Mouse (Mus musculus) liver, embryonic 11.5 days (tissue): ENCODE measurements around the gene Pygm. TPM values are rescaled to one million over a fixed set of nuclear protein-coding genes. Genes with fewer than 3 reads are reported as not detected.
A peak's percentile ranks its signal among the peaks of the same experiment; 100 is the strongest.

Source experiments
- ATAC-seq: fragments of 200-750 bp; cut with Nextera tagmentation; replicated peaks from 2 replicates; pipeline ENCODE4 v1.8.0; 2017; ENCODE audit warnings: moderate number of reproducible peaks, mild to moderate bottlenecking, moderate TSS enrichment, moderate library complexity; ENCODE audit not compliant: low FRiP score
- DNase-seq: peaks from one replicate; pipeline ENCODE4 v3.0.0-alpha.2; 2017; ENCODE audit warnings: low spot score
- H3K27ac ChIP-seq: fragments of 300-500 bp; sonication (generic); 2 replicates; pipeline ENCODE4 v1.5.1; 2014; ENCODE audit warnings: mild to moderate bottlenecking, low read depth, low read length, control low read depth
- H3K27me3 ChIP-seq: fragments of 300-500 bp; sonication (generic); replicated peaks from 2 replicates; pipeline ENCODE4 v1.6.1; 2014; ENCODE audit warnings: low read length, mixed read lengths; ENCODE audit not compliant: control insufficient read depth, insufficient read depth
- H3K36me3 ChIP-seq: fragments of 300-500 bp; sonication (generic); 2 replicates; pipeline ENCODE4 v1.6.1; 2014; ENCODE audit warnings: mild to moderate bottlenecking, low read length, moderate library complexity, mixed read lengths; ENCODE audit not compliant: control insufficient read depth, insufficient read depth
- H3K4me1 ChIP-seq: fragments of 300-500 bp; sonication (generic); replicated peaks from 2 replicates; pipeline ENCODE4 v1.6.1; 2014; ENCODE audit warnings: low read length, mixed read lengths; ENCODE audit not compliant: control insufficient read depth, insufficient read depth
- H3K4me2 ChIP-seq: fragments of 300-500 bp; sonication (generic); 2 replicates; pipeline ENCODE4 v1.6.1; 2014; ENCODE audit warnings: mild to moderate bottlenecking, control low read depth, moderate library complexity
- H3K4me3 ChIP-seq: fragments of 300-500 bp; sonication (generic); 2 replicates; pipeline ENCODE4 v1.5.1; 2014; ENCODE audit warnings: low read depth, low read length, control low read depth
- H3K9ac ChIP-seq: fragments of 300-500 bp; sonication (generic); 2 replicates; pipeline ENCODE4 v1.6.1; 2014; ENCODE audit warnings: low read depth, low read length, control low read depth
- H3K9me3 ChIP-seq: fragments of 300-500 bp; sonication (generic); 2 replicates; pipeline ENCODE4 v1.6.1; 2016; ENCODE audit warnings: low read length, inconsistent platforms, mixed read lengths; ENCODE audit not compliant: control insufficient read depth
- WGBS: fragments of 180-500 bp; shearing (Covaris S2); extraction: QIAGEN DNeasy Blood & Tissue Kit; methylation state at CpG from one replicate; pipeline ENCODE4 v1.1.7; 2014; 5-methylcytosine and 5-hydroxymethylcytosine counted together
- polyA plus RNA-seq: library from polyadenylated mRNA; unstranded; fragments of >200 nt; fragmentation: Nextera tagmentation; extraction: Ambion mirVana; gene quantifications from 2 replicates; pipeline ENCODE4 v1.2.1, GENCODE M21; 2014

The Pygm gene
- polyA plus RNA-seq, 1 experiment from 2014 or later: 4.3 TPM

GRCm38 (mm10) chr19:6340524-6341452 is 43.4 kb upstream of the Pygm start, which contains the start of gene Map4k2:
Map4k2 (plus strand) TSS chr19:6341135.
- H3K9me3 ChIP-seq: no peaks in the 10 kb centered on the region
- WGBS: 3% methylated on average over 68 of the region's 72 CpGs
- peak within 1 kb of the TSS; percentile 82 for H3K4me3 ChIP-seq
- peaks cover 46% of the 10 kb centered on the region for H3K4me1 ChIP-seq
- no peaks in the 10 kb centered on the region for H3K27me3 ChIP-seq
- H3K27ac ChIP-seq: peak within 1 kb of the TSS; percentile 77
- H3K4me2 ChIP-seq: peak within 1 kb of the TSS; percentile 98
- H3K36me3 ChIP-seq: peaks cover 18% of the 10 kb centered on the region
- ATAC-seq: peak; percentile 88
- peak within 1 kb of the TSS; percentile 82 for H3K9ac ChIP-seq
- peak; percentile 86 for DNase-seq

DNA sequence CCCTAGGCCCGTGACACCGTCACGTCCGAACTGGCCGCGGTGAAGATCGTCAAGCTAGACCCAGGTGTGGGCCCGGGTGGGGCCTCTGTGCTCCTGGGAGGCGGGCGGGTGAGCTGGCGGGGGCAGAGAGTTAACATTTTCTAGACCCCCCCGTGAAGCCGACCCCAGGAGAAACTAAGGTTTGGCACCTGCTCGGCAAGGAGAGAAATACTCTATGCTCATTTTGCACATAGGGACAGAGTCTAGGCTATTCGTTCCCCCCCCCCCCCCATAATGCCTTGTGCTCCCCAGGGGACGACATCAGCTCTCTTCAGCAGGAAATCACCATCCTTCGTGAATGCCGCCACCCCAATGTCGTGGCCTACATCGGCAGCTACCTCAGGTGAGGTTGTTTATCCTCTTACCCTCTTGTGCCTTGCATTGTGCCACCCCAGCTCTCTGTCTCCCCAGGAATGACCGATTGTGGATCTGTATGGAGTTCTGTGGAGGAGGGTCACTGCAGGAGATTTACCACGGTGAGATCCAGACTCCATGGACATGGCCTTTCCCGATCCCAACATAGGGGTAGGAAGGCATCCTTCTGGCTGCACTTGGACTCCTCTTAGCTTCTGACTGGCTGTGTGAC is 42.6 kb upstream of the Pygm start:
- peak overlapping the region; percentile 77 for H3K27ac ChIP-seq
- H3K4me2 ChIP-seq: peak overlapping the region; percentile 98
- peak overlapping the region; percentile 82 for H3K4me3 ChIP-seq
- no peaks in the 10 kb centered on the region for H3K27me3 ChIP-seq
- H3K9ac ChIP-seq: peak overlapping the region; percentile 82
- no peak for DNase-seq
- H3K9me3 ChIP-seq: no peaks in the 10 kb centered on the region
- H3K4me1 ChIP-seq: peaks cover 38% of the 10 kb centered on the region
- H3K36me3 ChIP-seq: peaks cover 20% of the 10 kb centered on the region
- ATAC-seq: no peak; the same call in 1 of the 2 replicates
- 10% methylated on average over 23 of the region's 23 CpGs for WGBS

DNA sequence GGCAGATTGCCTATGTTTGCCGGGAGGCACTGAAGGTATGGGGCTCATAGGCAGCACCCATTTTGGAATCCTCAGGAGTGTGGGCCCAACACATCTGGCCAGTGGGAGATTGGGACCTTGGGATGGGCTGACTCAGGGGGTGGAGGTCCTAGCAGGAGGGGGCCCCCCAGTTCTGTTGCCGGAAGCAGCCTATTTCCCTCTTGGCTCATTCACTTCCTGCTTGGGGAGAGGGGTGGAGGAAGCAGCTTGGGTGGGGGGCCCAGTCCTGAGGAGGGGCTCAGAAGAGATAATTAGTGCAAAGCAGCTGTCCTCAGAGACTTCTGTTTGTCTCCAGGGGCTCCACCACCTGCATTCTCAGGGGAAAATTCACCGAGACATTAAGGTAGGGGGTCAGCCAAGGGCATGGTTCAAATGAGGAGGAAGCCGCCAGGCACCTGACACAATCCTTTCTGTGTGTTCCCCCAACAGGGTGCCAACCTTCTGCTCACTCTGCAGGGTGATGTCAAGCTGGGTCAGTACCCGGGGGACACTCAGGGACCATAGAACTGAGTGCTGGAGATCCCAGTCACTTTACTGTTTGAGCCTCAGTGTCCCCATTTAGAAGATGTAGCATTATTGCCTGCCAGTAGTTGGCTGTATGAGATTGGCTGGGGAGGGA is 41.8 kb upstream of the Pygm start:
- H3K4me2 ChIP-seq: peak overlapping the region; percentile 98
- 59% methylated on average over 5 of the region's 5 CpGs for WGBS
- peaks cover 20% of the 10 kb centered on the region for H3K36me3 ChIP-seq
- H3K4me3 ChIP-seq: peak overlapping the region; percentile 82
- no peak overlapping the region; the same call in 1 of the 2 replicates for H3K9ac ChIP-seq
- no peak overlapping the region for H3K27ac ChIP-seq
- ATAC-seq (no peak), DNase-seq (no peak)
- H3K4me1 ChIP-seq: peaks cover 34% of the 10 kb centered on the region
- H3K27me3 ChIP-seq: no peaks in the 10 kb centered on the region
- no peaks in the 10 kb centered on the region for H3K9me3 ChIP-seq

- H3K9ac ChIP-seq: no peak overlapping the region
- peaks cover 17% of the 10 kb centered on the region for H3K36me3 ChIP-seq
- 73% methylated on average over 19 of the region's 19 CpGs for WGBS
- ATAC-seq (no peak), DNase-seq (no peak)
- no peaks in the 10 kb centered on the region for H3K27me3 ChIP-seq
- no peaks in the 10 kb centered on the region for H3K9me3 ChIP-seq
- H3K4me3 ChIP-seq: no peak overlapping the region
- H3K4me2 ChIP-seq: peak overlapping the region; percentile 22; the same call in 1 of the 2 replicates
- H3K27ac ChIP-seq: no peak overlapping the region
- H3K4me1 ChIP-seq: peaks cover 34% of the 10 kb centered on the region
Measured at GRCm38 (mm10) chr19:6343066-6343925, 40.9 kb upstream of the Pygm start.

DNA sequence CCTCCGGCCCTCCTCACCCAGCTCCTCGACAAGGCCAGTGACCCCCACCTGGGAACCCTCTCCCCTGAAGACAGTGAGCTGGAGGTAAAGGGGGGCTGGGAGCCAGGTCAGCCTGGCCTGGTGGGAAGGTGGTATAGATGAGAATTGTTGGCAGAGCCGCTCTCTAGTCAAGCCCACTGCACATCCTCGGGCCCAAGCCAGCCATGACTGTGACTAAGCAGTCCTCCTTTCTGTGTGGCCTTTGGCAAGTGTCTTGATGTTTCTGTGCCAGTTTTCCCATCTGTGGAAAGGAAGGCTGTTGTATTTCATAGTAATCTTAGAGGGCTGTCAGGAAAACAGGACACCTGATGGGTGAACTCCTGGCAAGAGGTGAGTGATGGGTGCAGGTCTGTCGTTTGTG is 40.2 kb upstream of the Pygm start:
- 85% methylated on average over 5 of the region's 5 CpGs for WGBS
- Histone ChIP-seq H3K9me3 (no peaks in the 10 kb centered on the region), H3K27ac (no peak overlapping the region), H3K9ac (no peak overlapping the region), H3K4me3 (no peak overlapping the region), H3K4me2 (no peak overlapping the region), H3K36me3 (peaks cover 11% of the 10 kb centered on the region), H3K4me1 (peaks cover 41% of the 10 kb centered on the region), H3K27me3 (no peaks in the 10 kb centered on the region)
- no peak for ATAC-seq
- DNase-seq: no peak

GRCm38 (mm10) chr19:6346023-6346422 is 38.2 kb upstream of the Pygm start:
- 88% methylated on average over 4 of the region's 5 CpGs for WGBS
- ATAC-seq (no peak), DNase-seq (no peak)
- H3K27ac ChIP-seq: no peak overlapping the region
- peaks cover 35% of the 10 kb centered on the region for H3K4me1 ChIP-seq
- no peaks in the 10 kb centered on the region for H3K9me3 ChIP-seq
- no peak overlapping the region for H3K4me3 ChIP-seq
- no peaks in the 10 kb centered on the region for H3K27me3 ChIP-seq
- no peak overlapping the region for H3K9ac ChIP-seq
- peaks cover 4% of the 10 kb centered on the region; the same call in 1 of the 2 replicates for H3K36me3 ChIP-seq
- no peak overlapping the region for H3K4me2 ChIP-seq

DNA sequence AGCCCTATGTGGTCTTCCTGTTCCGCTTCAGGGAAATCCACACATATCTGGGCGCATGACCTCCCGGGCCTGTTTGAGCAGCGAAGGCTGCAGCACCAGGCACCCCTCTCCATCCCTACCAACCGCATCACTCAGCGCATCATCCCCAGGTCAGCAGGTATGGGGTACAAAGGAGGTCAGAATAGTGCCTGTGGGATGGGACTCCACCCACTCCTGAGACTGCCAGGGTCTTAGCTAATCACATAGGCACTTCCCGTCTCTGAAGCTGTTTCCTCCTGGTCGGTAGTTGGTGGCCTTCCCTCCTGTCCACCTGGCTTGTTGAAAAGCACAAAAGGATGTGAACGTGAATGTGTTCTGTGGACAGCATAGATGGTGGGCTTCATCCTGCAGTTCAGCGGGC is 37.5 kb upstream of the Pygm start:
- 77% methylated on average over 10 of the region's 10 CpGs for WGBS

DNA sequence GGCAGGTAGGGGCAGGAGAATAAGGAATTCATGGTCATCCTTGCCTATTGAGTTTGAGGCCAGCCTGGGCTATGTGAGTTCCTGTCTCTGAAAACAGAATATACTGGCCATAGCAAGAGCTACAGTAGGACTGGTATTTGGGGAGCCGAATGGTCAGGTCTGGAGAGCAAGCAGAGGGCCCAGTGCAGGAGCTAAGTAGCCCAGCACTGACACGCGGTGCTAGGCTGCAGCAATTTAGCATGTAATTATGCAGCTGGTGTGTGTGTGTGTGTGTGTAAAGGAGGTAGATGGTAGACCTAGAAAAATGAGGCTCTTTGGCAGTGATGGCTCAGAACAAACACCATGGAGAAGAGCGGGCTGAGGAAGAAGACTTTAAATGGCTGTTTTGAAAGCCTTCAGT is 36.6 kb upstream of the Pygm start:
- 91% methylated on average over 4 of the region's 4 CpGs for WGBS
- no peak overlapping the region for H3K4me3 ChIP-seq
- no peak overlapping the region for H3K4me2 ChIP-seq
- ATAC-seq: no peak
- H3K27ac ChIP-seq: no peak overlapping the region
- H3K36me3 ChIP-seq: peaks cover 6% of the 10 kb centered on the region; the same call in 1 of the 2 replicates
- H3K4me1 ChIP-seq: peaks cover 26% of the 10 kb centered on the region
- DNase-seq: no peak
- no peaks in the 10 kb centered on the region for H3K27me3 ChIP-seq
- peak overlapping the region; percentile 20; the same call in 1 of the 2 replicates for H3K9ac ChIP-seq
- H3K9me3 ChIP-seq: no peaks in the 10 kb centered on the region

More for the DNA sequence above, 37.5 kb upstream of the Pygm start:
- no peaks in the 10 kb centered on the region for H3K27me3 ChIP-seq
- no peak overlapping the region for H3K9ac ChIP-seq
- no peak for ATAC-seq
- H3K4me1 ChIP-seq: peaks cover 31% of the 10 kb centered on the region
- no peak for DNase-seq
- H3K27ac ChIP-seq: no peak overlapping the region
- H3K4me3 ChIP-seq: no peak overlapping the region
- H3K36me3 ChIP-seq: peaks cover 6% of the 10 kb centered on the region; the same call in 1 of the 2 replicates
- H3K9me3 ChIP-seq: no peaks in the 10 kb centered on the region
- no peak overlapping the region for H3K4me2 ChIP-seq
